ENCODE assay signal across 18 mouse cellular contexts in the genomic region with DNA sequence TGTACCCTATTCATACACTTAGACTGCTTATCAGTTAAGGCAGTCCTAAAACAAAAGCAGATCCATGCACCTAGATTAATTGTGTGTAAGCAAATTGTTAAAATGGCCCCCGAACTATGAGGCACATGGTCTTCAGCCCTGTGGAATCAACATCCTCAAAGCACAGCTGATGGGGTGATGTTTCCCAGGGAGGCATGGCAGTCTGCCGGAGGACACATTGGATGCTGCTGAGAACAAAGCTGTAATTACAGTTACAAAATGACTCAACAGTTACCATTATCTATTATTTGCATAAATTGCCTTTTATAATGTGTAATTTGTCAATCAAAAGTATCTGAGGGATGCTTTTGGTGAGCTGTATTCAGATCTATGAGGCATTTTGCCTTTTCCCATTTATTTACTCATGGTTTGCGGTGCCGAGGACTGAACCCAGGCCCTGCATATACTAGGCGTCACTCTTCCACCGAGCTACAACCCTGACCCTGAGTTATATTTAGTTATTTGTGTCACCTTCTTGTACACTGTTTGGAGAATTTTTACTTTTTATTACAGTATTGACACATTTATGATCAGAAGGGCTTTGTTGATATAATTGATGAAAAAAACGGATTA.
DNase-seq lines count a peak whose midpoint lies in the region; ATAC-seq and TF ChIP-seq lines count a peak whose summit lies in the region.
"Had no signal": no experiment of that assay in that cellular context is flagged by ENCODE, and none has a peak within 500 bp of the region (broad histone marks: within the 10 kb centered on the region; RNA-seq: fewer than 3 reads in every experiment).

No protein-coding gene starts in this region.

- ATAC-seq in liver, embryonic 13.5 days (ENCODE audit: low read depth), result 0 out of 2 replicates have a peak, but pooled peaks have one; percentile 34
- ATAC-seq in liver, embryonic 12.5 days, result no peak
- ATAC-seq in forebrain, embryonic 16.5 days, result peak; percentile 93
- ATAC-seq: hindbrain, postnatal 0 days had no signal

- no peak overlapping the region for H3K4me3 ChIP-seq in liver, embryonic 13.5 days (replicated peaks)
- H3K4me3 ChIP-seq in liver, embryonic 12.5 days, result no peak overlapping the region
- H3K4me3 ChIP-seq in forebrain, embryonic 16.5 days (replicated peaks; ENCODE audit: low read length), result no peak overlapping the region
- H3K4me3 ChIP-seq: embryonic facial prominence, embryonic 10.5 days; gastrocnemius, adult 2 months; heart, embryonic 10.5 days; hindbrain, embryonic 13.5 days had no signal

- H3K27me3 ChIP-seq in liver, embryonic 13.5 days, result no peaks in the 10 kb centered on the region
- no peaks in the 10 kb centered on the region for H3K27me3 ChIP-seq in liver, embryonic 12.5 days (replicated peaks)
- no peaks in the 10 kb centered on the region for H3K27me3 ChIP-seq in forebrain, embryonic 16.5 days (replicated peaks; ENCODE audit: control insufficient read depth, insufficient read depth, low read length)
- H3K27me3 ChIP-seq: hindbrain, embryonic 13.5 days had no signal

- H3K4me1 ChIP-seq in liver, embryonic 13.5 days (replicated peaks), result peaks cover 8% of the 10 kb centered on the region
- H3K4me1 ChIP-seq in liver, embryonic 12.5 days, result 0 out of 2 replicates have a peak, but pooled peaks cover 7% of the 10 kb centered on the region
- no peaks in the 10 kb centered on the region for H3K4me1 ChIP-seq in forebrain, embryonic 16.5 days (replicated peaks; ENCODE audit: control insufficient read depth, insufficient read depth, low read length)
- H3K4me1 ChIP-seq: embryonic facial prominence, embryonic 10.5 days; heart, embryonic 10.5 days; hindbrain, embryonic 13.5 days had no signal

- H3K9me3 ChIP-seq in liver, embryonic 13.5 days (replicated peaks), result no peaks in the 10 kb centered on the region
- no peaks in the 10 kb centered on the region for H3K9me3 ChIP-seq in liver, embryonic 12.5 days (replicated peaks)
- no peaks in the 10 kb centered on the region for H3K9me3 ChIP-seq in forebrain, embryonic 16.5 days (ENCODE audit: control insufficient read depth, low read length)
- H3K9me3 ChIP-seq: embryonic facial prominence, embryonic 10.5 days; heart, embryonic 10.5 days; hindbrain, embryonic 13.5 days had no signal

- H3K4me2 ChIP-seq in liver, embryonic 13.5 days, result no peak overlapping the region
- H3K4me2 ChIP-seq in liver, embryonic 12.5 days, result no peak overlapping the region
- H3K4me2 ChIP-seq in forebrain, embryonic 16.5 days (ENCODE audit: low read length), result no peak overlapping the region
- H3K4me2 ChIP-seq: hindbrain, embryonic 13.5 days had no signal

- no peak overlapping the region for H3K27ac ChIP-seq in liver, embryonic 13.5 days
- no peak overlapping the region for H3K27ac ChIP-seq in liver, embryonic 12.5 days
- H3K27ac ChIP-seq in forebrain, embryonic 16.5 days (ENCODE audit: low read length), result no peak overlapping the region
- H3K27ac ChIP-seq: embryonic facial prominence, embryonic 10.5 days; gastrocnemius, adult 2 months; heart, embryonic 10.5 days; hindbrain, embryonic 13.5 days; hindbrain, postnatal 0 days had no signal

- no peak for TF ChIP-seq CTCF in brain, embryonic 14.5 days (IDR thresholded peaks at IDR 0.05; ENCODE audit: borderline replicate concordance, extremely low read depth, insufficient read depth, insufficient read length)

- H3K9ac ChIP-seq in liver, embryonic 13.5 days, result no peak overlapping the region
- H3K9ac ChIP-seq in liver, embryonic 12.5 days, result no peak overlapping the region
- H3K9ac ChIP-seq in forebrain, embryonic 16.5 days (replicated peaks; ENCODE audit: low read depth, low read length), result no peak overlapping the region
- H3K9ac ChIP-seq: hindbrain, embryonic 13.5 days had no signal

- TF ChIP-seq POLR2A in brain, embryonic 14.5 days (IDR thresholded peaks at IDR 0.05; ENCODE audit: borderline replicate concordance, extremely low read depth, insufficient read depth, insufficient read length, poor library complexity, severe bottlenecking), result no peak

- no peaks in the 10 kb centered on the region for H3K36me3 ChIP-seq in liver, embryonic 13.5 days
- H3K36me3 ChIP-seq in liver, embryonic 12.5 days, result no peaks in the 10 kb centered on the region
- H3K36me3 ChIP-seq in forebrain, embryonic 16.5 days (ENCODE audit: control insufficient read depth, insufficient read depth), result no peaks in the 10 kb centered on the region
- H3K36me3 ChIP-seq: embryonic facial prominence, embryonic 10.5 days; heart, embryonic 10.5 days; hindbrain, embryonic 13.5 days had no signal

- WGBS in liver, embryonic 13.5 days (ENCODE audit: insufficient replicate concordance), result 79% methylated on average over 7 of the region's 7 CpGs
- WGBS in liver, embryonic 12.5 days (ENCODE audit: insufficient replicate concordance), result 77% methylated on average over 7 of the region's 7 CpGs
- 78% methylated on average over 7 of the region's 7 CpGs for WGBS in forebrain, embryonic 16.5 days

- no peak for DNase-seq in liver, embryonic 13.5 days
- DNase-seq in brain, embryonic 14.5 days (ENCODE audit: low read depth), result peak; percentile 65
- DNase-seq in adrenal gland, adult 18-20 months (ENCODE audit: low spot score in 2 of 2), result no peak
- no peak for DNase-seq in thymus, postnatal 36 days
- DNase-seq: adrenal gland, postnatal 14 days; cerebellum, adult 2 months; cerebellum, postnatal 10 days; gastrocnemius, adult 2 months; gastrocnemius, postnatal 25 days; heart, postnatal 10 days; heart, postnatal 4 days; kidney, adult 11 months had no signal
